Mouse (Mus musculus) embryonic fibroblast, embryonic 13.5 days (primary cell): ENCODE results near the gene Fau.

ENCODE experiments used
- CTCF ChIP-seq: IDR thresholded peaks from 2 replicates; pipeline ENCODE4 v1.5.1; 2011; ENCODE audit warnings: mild to moderate bottlenecking, control low read depth, low read length, moderate library complexity, borderline replicate concordance; ENCODE audit not compliant: insufficient read depth
- POLR2A ChIP-seq: IDR thresholded peaks from 2 replicates; pipeline ENCODE4 v1.6.1; 2011; ENCODE audit warnings: low read depth, mild to moderate bottlenecking, control low read depth, low read length, moderate library complexity

DNA sequence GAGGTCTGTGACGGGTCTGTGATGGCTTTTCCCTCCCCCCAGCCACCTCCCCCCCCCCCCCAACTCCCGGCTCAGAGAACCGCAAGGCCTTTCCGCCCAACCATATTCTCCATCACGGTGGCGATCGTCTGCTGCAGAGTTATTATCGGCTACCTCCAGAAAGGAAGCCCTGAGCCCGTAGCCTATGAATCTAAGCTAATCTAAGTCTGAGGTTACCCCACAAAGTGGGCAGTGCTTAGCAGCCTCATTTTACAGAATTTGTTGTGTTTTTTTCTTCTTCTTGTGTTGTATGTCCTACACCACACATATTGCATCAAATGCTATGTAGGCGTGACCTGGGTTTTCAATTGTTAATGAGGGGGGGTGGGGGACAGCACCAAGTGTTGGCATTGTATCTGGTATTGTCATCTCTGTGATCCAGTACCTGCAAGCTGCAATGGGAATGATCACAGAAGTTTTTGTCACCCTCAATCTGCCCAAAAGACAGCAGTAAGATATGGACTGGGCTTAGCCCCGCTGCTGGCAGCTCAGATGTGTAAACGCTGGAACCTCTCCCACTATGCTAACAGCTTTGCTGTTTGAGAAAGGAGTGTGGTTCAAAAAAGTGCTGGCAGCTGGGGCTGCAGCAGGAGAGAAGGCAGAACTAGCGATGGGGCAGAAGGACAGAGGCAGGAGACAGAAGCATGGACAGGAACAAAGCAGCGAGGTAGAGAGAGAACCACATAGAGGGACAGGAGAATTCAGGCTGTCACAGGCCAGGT lies 26.9 kb upstream of the Fau start:
- TF ChIP-seq POLR2A, result no peak
- no peak for TF ChIP-seq CTCF
